Mouse (Mus musculus) forelimb bud, embryonic 11.5 days (tissue): ENCODE measurements around the gene Hist1h2bc.
A peak's percentile ranks its signal among the peaks of the same experiment; 100 is the strongest.

Source experiments
- DNase-seq: peaks from one replicate; pipeline ENCODE4 v3.0.0-alpha.2; 2012; ENCODE audit warnings: low read depth, low spot score

Gene Hist1h2bc

GRCm38 (mm10) chr13:23732156-23732804 is 48.3 kb downstream of the Hist1h2bc start:
- DNase-seq, result no peak

DNA sequence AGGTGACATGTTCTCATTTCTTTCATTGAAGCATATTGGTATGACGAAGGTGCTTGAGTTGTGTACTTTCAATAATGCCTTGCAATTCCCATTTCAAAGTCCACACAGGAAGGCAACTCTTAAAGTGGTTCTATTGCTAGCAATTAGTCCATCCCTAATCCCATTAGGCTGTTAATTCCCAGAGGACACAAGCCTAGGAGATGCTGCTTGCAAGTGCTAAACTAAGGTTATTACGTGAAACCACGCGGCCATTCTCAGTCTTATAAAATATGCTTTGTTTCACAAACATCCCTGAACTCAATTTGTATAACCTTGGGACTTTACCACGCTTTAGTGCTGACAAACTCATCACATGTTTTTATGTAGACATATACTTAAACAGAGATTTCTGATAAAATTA is 53.1 kb downstream of the Hist1h2bc start:
- no peak for DNase-seq

GRCm38 (mm10) chr13:23738041-23738440 is 54.0 kb downstream of the Hist1h2bc start:
- no peak for DNase-seq

- peak; percentile 95 for DNase-seq
Measured at GRCm38 (mm10) chr13:23738677-23739068, 54.7 kb downstream of the Hist1h2bc start, which contains the start of gene Hist1h1c. Gene Hist1h1c, plus strand, starts transcription at chr13:23738808.

GRCm38 (mm10) chr13:23739069-23739921 is 55.3 kb downstream of the Hist1h2bc start:
- peak; percentile 96 for DNase-seq

- no peak for DNase-seq
Measured at GRCm38 (mm10) chr13:23739922-23740252, 55.9 kb downstream of the Hist1h2bc start.

- DNase-seq, result peak; percentile 40
Measured at GRCm38 (mm10) chr13:23740256-23740840, 56.3 kb downstream of the Hist1h2bc start.

DNA sequence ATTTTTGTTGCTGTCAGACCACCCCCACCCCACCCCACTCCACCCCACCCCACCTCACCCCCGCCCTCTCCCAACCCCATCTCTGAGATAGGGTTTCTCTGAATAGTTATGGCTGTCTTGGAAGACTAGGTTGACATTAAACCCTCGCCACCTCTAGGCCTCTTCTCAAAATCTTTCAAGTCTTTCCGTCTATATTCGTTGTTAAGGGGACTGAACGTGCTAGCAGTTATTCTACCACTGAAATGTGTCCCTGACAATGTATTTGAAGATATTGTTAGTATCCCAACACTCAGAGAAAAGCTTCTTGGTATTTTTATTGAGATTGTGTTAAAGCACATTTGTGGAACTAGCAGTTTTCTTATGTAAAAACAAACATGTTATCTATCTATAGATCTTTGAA is 56.9 kb downstream of the Hist1h2bc start:
- DNase-seq, result no peak

GRCm38 (mm10) chr13:23742007-23742406 is 58.0 kb downstream of the Hist1h2bc start:
- no peak for DNase-seq
